In genomic region chr3:152345732-152346632, GRCm38 (mm10) we compare ENCODE assay signal across 8 mouse cellular contexts. TPM values are rescaled to one million over a fixed set of nuclear protein-coding genes. Genes with fewer than 3 reads are reported as not detected.
DNase-seq lines count a peak whose midpoint lies in the region; ATAC-seq and TF ChIP-seq lines count a peak whose summit lies in the region.

TSS of gene Usp33 (plus strand) at chr3:152346478.

- peak within 1 kb of the TSS; percentile 73 for H3K4me3 ChIP-seq in forebrain, embryonic 15.5 days
- H3K4me3 ChIP-seq in lung, adult 2 months (replicated peaks; ENCODE audit: extremely low read depth, low read depth, low read length) = peak within 1 kb of the TSS; percentile 99

- TF ChIP-seq POLR2A in lung, adult 2 months (IDR thresholded peaks at IDR 0.05; ENCODE audit: borderline replicate concordance, extremely low read depth, low read depth, low read length) = peak; percentile 89; the same call in 1 of the 2 replicates

- peak within 1 kb of the TSS; percentile 80 for H3K9ac ChIP-seq in forebrain, embryonic 15.5 days (replicated peaks)

- H3K36me3 ChIP-seq in forebrain, embryonic 15.5 days = no peaks in the 10 kb centered on the region

- H3K4me1 ChIP-seq in forebrain, embryonic 15.5 days = peaks cover 25% of the 10 kb centered on the region
- H3K4me1 ChIP-seq in lung, adult 2 months (ENCODE audit: control insufficient read depth, insufficient read depth, low read length) = peaks cover 7% of the 10 kb centered on the region

- H3K4me2 ChIP-seq in forebrain, embryonic 15.5 days (replicated peaks) = peak within 1 kb of the TSS; percentile 53

- H3K9me3 ChIP-seq in forebrain, embryonic 15.5 days = no peaks in the 10 kb centered on the region

- 8% methylated on average over 36 of the region's 44 CpGs for WGBS in forebrain, embryonic 15.5 days
- WGBS in lung, adult 2 months = 6% methylated on average over 37 of the region's 44 CpGs

- peak; percentile 82 for DNase-seq in ES-CJ7 (ENCODE audit: low read depth, low spot score)
- peak; percentile 95 for DNase-seq in cerebellum, adult 11 months
- DNase-seq in heart, postnatal 25 days (ENCODE audit: low spot score) = peak; percentile 86
- DNase-seq in layer of hippocampus, adult 18-20 months (ENCODE audit: low spot score in 2 of 2) = peak; percentile 91 to 95
- DNase-seq in lung, adult 2 months = peak; percentile 94
- DNase-seq in thymus, adult 18-20 months = peak; percentile 88 to 90

- H3K27me3 ChIP-seq in forebrain, embryonic 15.5 days = no peaks in the 10 kb centered on the region

- no peak for TF ChIP-seq CTCF in lung, adult 2 months (IDR thresholded peaks at IDR 0.05; ENCODE audit: insufficient read depth, low read length)

- ATAC-seq in forebrain, embryonic 15.5 days (replicated peaks) = peak; percentile 97
- peak; percentile 91 for ATAC-seq in neutrophil, adult 5-6 weeks (ENCODE audit: extremely low read depth, insufficient number of reproducible peaks, low FRiP score, poor library complexity, severe bottlenecking)

- intact Hi-C loops in heart, postnatal 25 days (cut with DNase I) = no loop called here

- H3K27ac ChIP-seq in forebrain, embryonic 15.5 days (replicated peaks) = peak within 1 kb of the TSS; percentile 75

RNA-seq across cellular contexts. Expression of gene Usp33, which starts in this region (rescaled TPM):
- 86.0 and 89.1 TPM in 2 replicates for polyA plus RNA-seq in forebrain, embryonic 15.5 days (2015; fragmentation: Nextera tagmentation; extraction: Ambion mirVana)
- 10 to 100 TPM; 22.3 to 25.2 TPM for total RNA-seq in heart, postnatal 25 days (2021)
- 100 to 1,000 TPM; 118 to 120 TPM for total RNA-seq in layer of hippocampus, adult 18-20 months (2021)
- 16.3 and 26.6 TPM in 2 replicates for polyA plus RNA-seq in lung, adult 2 months (2012; rRNA removed)
- total RNA-seq in neutrophil, adult 5-6 weeks (2017) = 114 and 121 TPM in 2 replicates

Comparison
In these comparisons a context has a peak if more than half of its experiments do, and no peak if none do; other contexts are left out.
1. Peak in every context shown above with its lines: DNase-seq, ATAC-seq, H3K4me3 ChIP-seq and H3K27ac ChIP-seq.